Comparison of ENCODE assay signal across 8 mouse cellular contexts in genomic region chr7:142255517-142255916, GRCm38 (mm10). TPM values are rescaled to one million over a fixed set of nuclear protein-coding genes. Genes with fewer than 3 reads are reported as not detected.
DNase-seq lines count a peak whose midpoint lies in the region; ATAC-seq and TF ChIP-seq lines count a peak whose summit lies in the region.
"Had no signal": no experiment of that assay in that cellular context is flagged by ENCODE, and none has a peak within 500 bp of the region (broad histone marks: within the 10 kb centered on the region; RNA-seq: fewer than 3 reads in every experiment).

No protein-coding gene starts in this region.

- no peak for TF ChIP-seq POLR2A in liver, adult 2 months (IDR thresholded peaks at IDR 0.05; ENCODE audit: extremely low read depth, insufficient read depth, low read length)

- no peak overlapping the region for H3K4me3 ChIP-seq in liver, adult 2 months (ENCODE audit: insufficient read depth, low read depth, low read length)
- H3K4me3 ChIP-seq in limb, embryonic 11.5 days (ENCODE audit: low read depth, low read length), result no peak overlapping the region
- H3K4me3 ChIP-seq: megakaryocyte, embryonic 14.5 days had no signal

- H3K9ac ChIP-seq in liver, adult 2 months (ENCODE audit: low read depth, low read length), result no peak overlapping the region
- H3K9ac ChIP-seq in limb, embryonic 11.5 days (ENCODE audit: low read length), result no peak overlapping the region

- no peaks in the 10 kb centered on the region for H3K36me3 ChIP-seq in liver, adult 2 months (ENCODE audit: control insufficient read depth, insufficient read depth, low read length)
- H3K36me3 ChIP-seq in limb, embryonic 11.5 days (ENCODE audit: control insufficient read depth, insufficient read depth, low read length), result no peaks in the 10 kb centered on the region

- H3K4me1 ChIP-seq in liver, adult 2 months (ENCODE audit: control insufficient read depth, insufficient read depth, low read length), result no peaks in the 10 kb centered on the region
- H3K4me1 ChIP-seq in limb, embryonic 11.5 days (ENCODE audit: control insufficient read depth, insufficient read depth, low read length), result no peaks in the 10 kb centered on the region
- H3K4me1 ChIP-seq: megakaryocyte, embryonic 14.5 days had no signal

- H3K9me3 ChIP-seq in limb, embryonic 11.5 days (ENCODE audit: control insufficient read depth, low read length), result no peaks in the 10 kb centered on the region
- H3K9me3 ChIP-seq: megakaryocyte, embryonic 14.5 days had no signal

- no peak overlapping the region for H3K27ac ChIP-seq in liver, adult 2 months (replicated peaks; ENCODE audit: insufficient read depth, low read depth, low read length)
- H3K27ac ChIP-seq in limb, embryonic 11.5 days (replicated peaks; ENCODE audit: low read depth, low read length), result no peak overlapping the region

- H3K27me3 ChIP-seq in liver, adult 2 months (ENCODE audit: control insufficient read depth, insufficient read depth, low read length), result peaks cover 3% of the 10 kb centered on the region; the same call in 1 of the 2 replicates
- no peaks in the 10 kb centered on the region for H3K27me3 ChIP-seq in limb, embryonic 11.5 days (ENCODE audit: control insufficient read depth, insufficient read depth, low read length)

- H3K79me2 ChIP-seq in liver, adult 2 months (ENCODE audit: control insufficient read depth, insufficient read depth, low read length), result no peaks in the 10 kb centered on the region

- peak; percentile 8 for DNase-seq in liver, adult 2 months (ENCODE audit: extremely low read depth, low read depth, low spot score)
- DNase-seq in liver (no peak), NIH3T3 (ENCODE audit: low read depth) (peak; percentile 56)
- DNase-seq in brain, adult 2 months (ENCODE audit: low read depth, low spot score), result peak; percentile 69
- peak; percentile 10 for DNase-seq in gastrocnemius, postnatal 14 days
- DNase-seq in limb, embryonic 11.5 days (ENCODE audit: low spot score), result peak; percentile 48
- peak; percentile 37 to 60 for DNase-seq in right cerebral cortex, postnatal 10 days (ENCODE audit: low spot score in 2 of 2)

- no peak overlapping the region for H3K4me2 ChIP-seq in limb, embryonic 11.5 days (ENCODE audit: low read depth, severe bottlenecking)

- peak; percentile 77 for TF ChIP-seq CTCF in liver, adult 2 months (IDR thresholded peaks at IDR 0.05; ENCODE audit: low read depth, low read length)

- intact Hi-C loops in gastrocnemius, postnatal 14 days (cut with DNase I; ENCODE audit: low total_unique reads), result no loop called here

- ATAC-seq in limb, embryonic 11.5 days (ENCODE audit: insufficient number of reproducible peaks, low FRiP score, low TSS enrichment, low read depth), result no peak

- 0% methylated on average over 2 of the region's 2 CpGs for WGBS in liver, adult 2 months
- WGBS in limb, embryonic 11.5 days, result 0% methylated on average over 2 of the region's 2 CpGs

RNA-seq across cellular contexts. Expression of gene Gm2431, which starts 2.6 kb away (rescaled TPM):
- total RNA-seq in liver, adult 2 months (2014; rRNA removed), result not detected in 2 replicates
- polyA plus RNA-seq in liver, adult 2 months (2012; rRNA removed), result not detected in 2 replicates
- not detected for total RNA-seq in gastrocnemius, postnatal 14 days (2021)
- polyA plus RNA-seq in limb, embryonic 11.5 days (2014; fragmentation: Nextera tagmentation; extraction: Ambion mirVana), result not detected in 2 replicates

RNA-seq across cellular contexts. Expression of gene Gm40460, which starts 14.6 kb away (rescaled TPM):
- total RNA-seq in liver, adult 2 months (2014; rRNA removed), result not detected in 2 replicates
- polyA plus RNA-seq in liver, adult 2 months (2012; rRNA removed), result not detected in 2 replicates
- total RNA-seq in gastrocnemius, postnatal 14 days (2021), result not detected
- polyA plus RNA-seq in limb, embryonic 11.5 days (2014; fragmentation: Nextera tagmentation; extraction: Ambion mirVana), result not detected in 2 replicates

RNA-seq across cellular contexts. Expression of gene Gm4559, which starts 18.6 kb away (rescaled TPM):
- not detected in 2 replicates for total RNA-seq in liver, adult 2 months (2014; rRNA removed)
- polyA plus RNA-seq in liver, adult 2 months (2012; rRNA removed), result not detected in 2 replicates
- not detected for total RNA-seq in gastrocnemius, postnatal 14 days (2021)
- not detected in 2 replicates for polyA plus RNA-seq in limb, embryonic 11.5 days (2014; fragmentation: Nextera tagmentation; extraction: Ambion mirVana)

RNA-seq across cellular contexts. Expression of gene Krtap5-5, which starts 25.7 kb away (rescaled TPM):
- total RNA-seq in liver, adult 2 months (2014; rRNA removed), result not detected in 2 replicates
- polyA plus RNA-seq in liver, adult 2 months (2012; rRNA removed), result not detected in 2 replicates
- total RNA-seq in gastrocnemius, postnatal 14 days (2021), result not detected
- polyA plus RNA-seq in limb, embryonic 11.5 days (2014; fragmentation: Nextera tagmentation; extraction: Ambion mirVana), result not detected in 2 replicates

RNA-seq across cellular contexts. Expression of gene Krtap5-1, which starts 41.4 kb away (rescaled TPM):
- total RNA-seq in liver, adult 2 months (2014; rRNA removed), result not detected in 2 replicates
- polyA plus RNA-seq in liver, adult 2 months (2012; rRNA removed), result not detected in 2 replicates
- total RNA-seq in gastrocnemius, postnatal 14 days (2021), result not detected
- polyA plus RNA-seq in limb, embryonic 11.5 days (2014; fragmentation: Nextera tagmentation; extraction: Ambion mirVana), result not detected in 2 replicates
